ENCODE assay signal across 10 mouse cellular contexts in genomic region chr8:70438423-70438822, GRCm38 (mm10). TPM values are rescaled to one million over a fixed set of nuclear protein-coding genes. Genes with fewer than 3 reads are reported as not detected.
A peak's percentile ranks its signal among the peaks of the same experiment; 100 is the strongest.
DNase-seq lines count a peak whose midpoint lies in the region; ATAC-seq and TF ChIP-seq lines count a peak whose summit lies in the region.
"Had no signal": no experiment of that assay in that cellular context is flagged by ENCODE, and none has a peak within 500 bp of the region (broad histone marks: within the 10 kb centered on the region; RNA-seq: fewer than 3 reads in every experiment).

No protein-coding gene starts in this region.

- 84% methylated on average over 2 of the region's 2 CpGs for WGBS in forebrain, embryonic 12.5 days
- 96% methylated on average over 2 of the region's 2 CpGs for WGBS in limb, embryonic 11.5 days
- 94% methylated on average over 2 of the region's 2 CpGs for WGBS in neural tube, embryonic 13.5 days

- H3K9me3 ChIP-seq in forebrain, embryonic 12.5 days = no peaks in the 10 kb centered on the region
- H3K9me3 ChIP-seq in limb, embryonic 11.5 days (ENCODE audit: control insufficient read depth, low read length) = no peaks in the 10 kb centered on the region
- no peaks in the 10 kb centered on the region for H3K9me3 ChIP-seq in neural tube, embryonic 13.5 days

- TF ChIP-seq CTCF in layer of hippocampus, adult 2 months (conservative IDR thresholded peaks at IDR 0.05) = no peak

- H3K4me1 ChIP-seq in forebrain, embryonic 12.5 days = peaks cover 19% of the 10 kb centered on the region
- peaks cover 7% of the 10 kb centered on the region for H3K4me1 ChIP-seq in limb, embryonic 11.5 days (ENCODE audit: control insufficient read depth, insufficient read depth, low read length)
- peaks cover 29% of the 10 kb centered on the region for H3K4me1 ChIP-seq in neural tube, embryonic 13.5 days (replicated peaks)

- peaks cover 9% of the 10 kb centered on the region; the same call in 1 of the 2 replicates for H3K27me3 ChIP-seq in forebrain, embryonic 12.5 days
- H3K27me3 ChIP-seq in limb, embryonic 11.5 days (ENCODE audit: control insufficient read depth, insufficient read depth, low read length) = no peaks in the 10 kb centered on the region
- no peaks in the 10 kb centered on the region; the same call in 1 of the 2 replicates for H3K27me3 ChIP-seq in neural tube, embryonic 13.5 days

- no peak for ATAC-seq in forebrain, embryonic 12.5 days (ENCODE audit: low FRiP score)
- ATAC-seq in limb, embryonic 11.5 days (ENCODE audit: insufficient number of reproducible peaks, low FRiP score, low TSS enrichment, low read depth) = no peak
- ATAC-seq in neural tube, embryonic 13.5 days (ENCODE audit: low read depth) = no peak
- no peak for ATAC-seq in granulocyte monocyte progenitor cell, adult 5-6 weeks (replicated peaks; ENCODE audit: poor library complexity, severe bottlenecking)

- peak overlapping the region; percentile 96 for H3K27ac ChIP-seq in layer of hippocampus, adult 2 months
- no peak overlapping the region for H3K27ac ChIP-seq in forebrain, embryonic 12.5 days
- no peak overlapping the region for H3K27ac ChIP-seq in limb, embryonic 11.5 days (replicated peaks; ENCODE audit: low read depth, low read length)
- H3K27ac ChIP-seq in neural tube, embryonic 13.5 days (replicated peaks) = no peak overlapping the region

- DNase-seq in layer of hippocampus, adult 2 months (ENCODE audit: low spot score in 2 of 2) = no peak
- DNase-seq in layer of hippocampus, postnatal 25 days (ENCODE audit: extremely low spot score in 1 of 2, low spot score in 1 of 2) = no peak
- DNase-seq in limb, embryonic 11.5 days (ENCODE audit: low spot score) = no peak
- no peak for DNase-seq in gastrocnemius, postnatal 10 days
- DNase-seq in adrenal gland, postnatal 25 days = no peak
- DNase-seq: thymus, postnatal 25 days had no signal

- H3K4me2 ChIP-seq in forebrain, embryonic 12.5 days = peak overlapping the region; percentile 65
- H3K4me2 ChIP-seq in limb, embryonic 11.5 days (ENCODE audit: low read depth, severe bottlenecking) = peak overlapping the region; percentile 85
- peak overlapping the region; percentile 90 for H3K4me2 ChIP-seq in neural tube, embryonic 13.5 days

- peak overlapping the region; percentile 90 for H3K4me3 ChIP-seq in layer of hippocampus, adult 2 months
- peak overlapping the region; percentile 64 for H3K4me3 ChIP-seq in forebrain, embryonic 12.5 days (replicated peaks)
- no peak overlapping the region for H3K4me3 ChIP-seq in limb, embryonic 11.5 days (ENCODE audit: low read depth, low read length)
- H3K4me3 ChIP-seq in neural tube, embryonic 13.5 days = peak overlapping the region; percentile 65

- H3K36me3 ChIP-seq in forebrain, embryonic 12.5 days (replicated peaks) = no peaks in the 10 kb centered on the region
- no peaks in the 10 kb centered on the region for H3K36me3 ChIP-seq in limb, embryonic 11.5 days (ENCODE audit: control insufficient read depth, insufficient read depth, low read length)
- H3K36me3 ChIP-seq in neural tube, embryonic 13.5 days = no peaks in the 10 kb centered on the region

- H3K9ac ChIP-seq in forebrain, embryonic 12.5 days = no peak overlapping the region
- no peak overlapping the region for H3K9ac ChIP-seq in limb, embryonic 11.5 days (ENCODE audit: low read length)
- H3K9ac ChIP-seq in neural tube, embryonic 13.5 days = peak overlapping the region; percentile 79

RNA-seq across cellular contexts. Expression of gene Crtc1, which starts 1.0 kb away (rescaled TPM):
- total RNA-seq in layer of hippocampus, adult 2 months (2021) = 100 to 1,000 TPM; 191 to 208 TPM
- total RNA-seq in layer of hippocampus, postnatal 25 days (2021) = 100 to 1,000 TPM; 166 to 172 TPM
- polyA plus RNA-seq in forebrain, embryonic 12.5 days (2016; fragmentation: Nextera tagmentation; extraction: Ambion mirVana) = 18.3 and 22.0 TPM in 2 replicates
- 16.6 and 19.8 TPM in 2 replicates for polyA plus RNA-seq in limb, embryonic 11.5 days (2014; fragmentation: Nextera tagmentation; extraction: Ambion mirVana)
- polyA plus RNA-seq in neural tube, embryonic 13.5 days (2015; fragmentation: Nextera tagmentation; extraction: Ambion mirVana) = 33.7 and 35.9 TPM in 2 replicates
- total RNA-seq in gastrocnemius, postnatal 10 days (2021) = 10 to 100 TPM in 1 of 2 experiments, 1 to 10 TPM in 1; 8.9 to 12.0 TPM
- total RNA-seq in adrenal gland, postnatal 25 days (2021) = 23.9 and 28.8 TPM in 2 replicates
- 7.4 and 19.5 TPM in 2 replicates for total RNA-seq in granulocyte monocyte progenitor cell, adult 5-6 weeks (2014; fragmentation: Nextera tagmentation)
- total RNA-seq in granulocyte monocyte progenitor cell, adult 5-6 weeks (2017) = 2.3 and 4.8 TPM in 2 replicates

RNA-seq across cellular contexts. Expression of gene Klhl26, which starts 38.3 kb away (rescaled TPM):
- 10 to 100 TPM; 56.8 to 60.2 TPM for total RNA-seq in layer of hippocampus, adult 2 months (2021)
- 10 to 100 TPM; 54.1 to 60.7 TPM for total RNA-seq in layer of hippocampus, postnatal 25 days (2021)
- 18.3 and 18.6 TPM in 2 replicates for polyA plus RNA-seq in forebrain, embryonic 12.5 days (2016; fragmentation: Nextera tagmentation; extraction: Ambion mirVana)
- polyA plus RNA-seq in limb, embryonic 11.5 days (2014; fragmentation: Nextera tagmentation; extraction: Ambion mirVana) = 18.9 and 21.7 TPM in 2 replicates
- 25.6 and 27.6 TPM in 2 replicates for polyA plus RNA-seq in neural tube, embryonic 13.5 days (2015; fragmentation: Nextera tagmentation; extraction: Ambion mirVana)
- total RNA-seq in gastrocnemius, postnatal 10 days (2021) = 1 to 10 TPM; 6.3 to 7.4 TPM
- 22.3 and 24.9 TPM in 2 replicates for total RNA-seq in adrenal gland, postnatal 25 days (2021)
- 2.1 and 4.4 TPM in 2 replicates for total RNA-seq in granulocyte monocyte progenitor cell, adult 5-6 weeks (2014; fragmentation: Nextera tagmentation)
- total RNA-seq in granulocyte monocyte progenitor cell, adult 5-6 weeks (2017) = 4.0 and 4.1 TPM in 2 replicates

RNA-seq across cellular contexts. Expression of gene Tmem59l, which starts 48.7 kb away (rescaled TPM):
- total RNA-seq in layer of hippocampus, adult 2 months (2021) = 100 to 1,000 TPM; 321 to 339 TPM
- 100 to 1,000 TPM; 318 to 351 TPM for total RNA-seq in layer of hippocampus, postnatal 25 days (2021)
- 17.0 and 17.6 TPM in 2 replicates for polyA plus RNA-seq in forebrain, embryonic 12.5 days (2016; fragmentation: Nextera tagmentation; extraction: Ambion mirVana)
- polyA plus RNA-seq in limb, embryonic 11.5 days (2014; fragmentation: Nextera tagmentation; extraction: Ambion mirVana) = 20.0 and 20.8 TPM in 2 replicates
- polyA plus RNA-seq in neural tube, embryonic 13.5 days (2015; fragmentation: Nextera tagmentation; extraction: Ambion mirVana) = 78.4 and 89.7 TPM in 2 replicates
- total RNA-seq in gastrocnemius, postnatal 10 days (2021) = under 1 TPM; 0.18 to 0.26 TPM
- total RNA-seq in adrenal gland, postnatal 25 days (2021) = 10.1 and 10.2 TPM in 2 replicates
- total RNA-seq in granulocyte monocyte progenitor cell, adult 5-6 weeks (2014; fragmentation: Nextera tagmentation) = not detected in 2 replicates
- not detected in 2 replicates for total RNA-seq in granulocyte monocyte progenitor cell, adult 5-6 weeks (2017)

RNA-seq across cellular contexts. Expression of gene Crlf1, which starts 54.5 kb away (rescaled TPM):
- total RNA-seq in layer of hippocampus, adult 2 months (2021) = 10 to 100 TPM; 44.5 to 47.1 TPM
- 10 to 100 TPM; 45.2 to 49.5 TPM for total RNA-seq in layer of hippocampus, postnatal 25 days (2021)
- polyA plus RNA-seq in forebrain, embryonic 12.5 days (2016; fragmentation: Nextera tagmentation; extraction: Ambion mirVana) = 1.6 and 2.8 TPM in 2 replicates
- polyA plus RNA-seq in limb, embryonic 11.5 days (2014; fragmentation: Nextera tagmentation; extraction: Ambion mirVana) = 85.8 and 102 TPM in 2 replicates
- 3.6 and 4.6 TPM in 2 replicates for polyA plus RNA-seq in neural tube, embryonic 13.5 days (2015; fragmentation: Nextera tagmentation; extraction: Ambion mirVana)
- total RNA-seq in gastrocnemius, postnatal 10 days (2021) = 1 to 10 TPM; 2.8 to 3.4 TPM
- total RNA-seq in adrenal gland, postnatal 25 days (2021) = 0.18 TPM in 1 of 2 replicates, not detected in the other
- total RNA-seq in granulocyte monocyte progenitor cell, adult 5-6 weeks (2014; fragmentation: Nextera tagmentation) = not detected in 2 replicates
- not detected in 2 replicates for total RNA-seq in granulocyte monocyte progenitor cell, adult 5-6 weeks (2017)
- total RNA-seq: hematopoietic stem cell, adult 5-6 weeks had no signal

Comparison
In these comparisons a context has a peak if more than half of its experiments do, and no peak if none do; other contexts are left out.
1. RNA of gene Tmem59l, which starts 48.7 kb away (total RNA-seq): 318 to 351 TPM in layer of hippocampus, postnatal 25 days and 321 to 339 TPM in layer of hippocampus, adult 2 months; 10.1 to 10.2 TPM in adrenal gland, postnatal 25 days, 0.18 to 0.26 TPM in gastrocnemius, postnatal 10 days and not detected in granulocyte monocyte progenitor cell, adult 5-6 weeks; every median in the first group is over 10 times any median in the second.
2. Peak in every context shown above with its lines, with median percentiles within 50 percentile points of each other: H3K4me2 ChIP-seq.